Mouse (Mus musculus): ENCODE data around the gene Rimbp2. TPM values are rescaled to one million over a fixed set of nuclear protein-coding genes. Genes with fewer than 3 reads are reported as not detected.

The Rimbp2 gene
- polyA plus RNA-seq, 1 experiment: 1.1 TPM

GRCm38 (mm10) chr5:128847806-128848205 is 105.5 kb downstream of the Rimbp2 start:
- Histone ChIP-seq H3K36me3 (ENCODE audit: control insufficient read depth, insufficient read depth, low read length) (no peaks in the 10 kb centered on the region), H3K27me3 (ENCODE audit: control insufficient read depth, insufficient read depth, low read length) (no peaks in the 10 kb centered on the region), H3K27ac (ENCODE audit: insufficient read depth, low read depth, low read length) (no peak overlapping the region), H3K4me1 (ENCODE audit: control insufficient read depth, insufficient read depth, insufficient read length, low read length) (no peaks in the 10 kb centered on the region), H3K4me3 (ENCODE audit: low read depth, low read length) (no peak overlapping the region)
- no peak for TF ChIP-seq CTCF (IDR thresholded peaks at IDR 0.05; ENCODE audit: extremely low read depth, insufficient read length, insufficient replicate concordance, low read depth, low read length)
- TF ChIP-seq POLR2A (IDR thresholded peaks at IDR 0.05; ENCODE audit: low read depth, low read length): no peak
- WGBS: 81% methylated on average over 8 of the region's 8 CpGs

GRCm38 (mm10) chr5:128846433-128847040 is 106.7 kb downstream of the Rimbp2 start:
- TF ChIP-seq CTCF (IDR thresholded peaks at IDR 0.05; ENCODE audit: extremely low read depth, insufficient read length, insufficient replicate concordance, low read depth, low read length) (no peak), POLR2A (IDR thresholded peaks at IDR 0.05; ENCODE audit: low read depth, low read length) (no peak)
- Histone ChIP-seq H3K4me1 (ENCODE audit: control insufficient read depth, insufficient read depth, insufficient read length, low read length) (no peaks in the 10 kb centered on the region), H3K4me3 (ENCODE audit: low read depth, low read length) (no peak overlapping the region), H3K27ac (ENCODE audit: insufficient read depth, low read depth, low read length) (no peak overlapping the region), H3K36me3 (ENCODE audit: control insufficient read depth, insufficient read depth, low read length) (no peaks in the 10 kb centered on the region), H3K27me3 (ENCODE audit: control insufficient read depth, insufficient read depth, low read length) (no peaks in the 10 kb centered on the region)
- 85% methylated on average over 12 of the region's 12 CpGs for WGBS

- H3K36me3 ChIP-seq (ENCODE audit: control insufficient read depth, insufficient read depth, low read length): no peaks in the 10 kb centered on the region
- TF ChIP-seq CTCF (IDR thresholded peaks at IDR 0.05; ENCODE audit: extremely low read depth, insufficient read length, insufficient replicate concordance, low read depth, low read length) (no peak), POLR2A (IDR thresholded peaks at IDR 0.05; ENCODE audit: low read depth, low read length) (no peak)
- 77% methylated on average over 11 of the region's 11 CpGs for WGBS
- no peak overlapping the region for H3K27ac ChIP-seq (ENCODE audit: insufficient read depth, low read depth, low read length)
- H3K27me3 ChIP-seq (ENCODE audit: control insufficient read depth, insufficient read depth, low read length): no peaks in the 10 kb centered on the region
- H3K4me1 ChIP-seq (ENCODE audit: control insufficient read depth, insufficient read depth, insufficient read length, low read length): no peaks in the 10 kb centered on the region
- H3K4me3 ChIP-seq (ENCODE audit: low read depth, low read length): no peak overlapping the region
Observed at GRCm38 (mm10) chr5:128845033-128845432, 108.3 kb downstream of the Rimbp2 start.

- TF ChIP-seq POLR2A (IDR thresholded peaks at IDR 0.05; ENCODE audit: low read depth, low read length): no peak
- TF ChIP-seq CTCF (IDR thresholded peaks at IDR 0.05; ENCODE audit: extremely low read depth, insufficient read length, insufficient replicate concordance, low read depth, low read length): no peak
Observed at GRCm38 (mm10) chr5:128843982-128844381, 109.3 kb downstream of the Rimbp2 start.

GRCm38 (mm10) chr5:128841541-128841940 is 111.7 kb downstream of the Rimbp2 start:
- Histone ChIP-seq H3K4me3 (ENCODE audit: low read depth, low read length) (no peak overlapping the region), H3K4me1 (ENCODE audit: control insufficient read depth, insufficient read depth, insufficient read length, low read length) (no peaks in the 10 kb centered on the region), H3K36me3 (ENCODE audit: control insufficient read depth, insufficient read depth, low read length) (no peaks in the 10 kb centered on the region), H3K27me3 (ENCODE audit: control insufficient read depth, insufficient read depth, low read length) (no peaks in the 10 kb centered on the region), H3K27ac (ENCODE audit: insufficient read depth, low read depth, low read length) (no peak overlapping the region)
- 60% methylated on average over 4 of the region's 4 CpGs for WGBS
- TF ChIP-seq POLR2A (IDR thresholded peaks at IDR 0.05; ENCODE audit: low read depth, low read length): no peak
- TF ChIP-seq CTCF (IDR thresholded peaks at IDR 0.05; ENCODE audit: extremely low read depth, insufficient read length, insufficient replicate concordance, low read depth, low read length): no peak

More at GRCm38 (mm10) chr5:128843982-128844381, 109.3 kb downstream of the Rimbp2 start:
- no peaks in the 10 kb centered on the region for H3K27me3 ChIP-seq (ENCODE audit: control insufficient read depth, insufficient read depth, low read length)
- H3K27ac ChIP-seq (ENCODE audit: insufficient read depth, low read depth, low read length): no peak overlapping the region
- H3K36me3 ChIP-seq (ENCODE audit: control insufficient read depth, insufficient read depth, low read length): no peaks in the 10 kb centered on the region
- H3K4me3 ChIP-seq (ENCODE audit: low read depth, low read length): no peak overlapping the region
- 56% methylated on average over 2 of the region's 2 CpGs for WGBS
- H3K4me1 ChIP-seq (ENCODE audit: control insufficient read depth, insufficient read depth, insufficient read length, low read length): no peaks in the 10 kb centered on the region

GRCm38 (mm10) chr5:128837045-128837444 is 116.2 kb downstream of the Rimbp2 start:
- no peak for TF ChIP-seq CTCF (IDR thresholded peaks at IDR 0.05; ENCODE audit: extremely low read depth, insufficient read length, insufficient replicate concordance, low read depth, low read length)
- no peak for TF ChIP-seq POLR2A (IDR thresholded peaks at IDR 0.05; ENCODE audit: low read depth, low read length)
- H3K36me3 ChIP-seq (ENCODE audit: control insufficient read depth, insufficient read depth, low read length): no peaks in the 10 kb centered on the region
- H3K4me1 ChIP-seq (ENCODE audit: control insufficient read depth, insufficient read depth, insufficient read length, low read length): no peaks in the 10 kb centered on the region
- no peak overlapping the region for H3K4me3 ChIP-seq (ENCODE audit: low read depth, low read length)
- H3K27ac ChIP-seq (ENCODE audit: insufficient read depth, low read depth, low read length): no peak overlapping the region
- no peaks in the 10 kb centered on the region for H3K27me3 ChIP-seq (ENCODE audit: control insufficient read depth, insufficient read depth, low read length)
- WGBS: 84% methylated on average over 7 of the region's 7 CpGs

- Histone ChIP-seq H3K4me3 (ENCODE audit: low read depth, low read length) (no peak overlapping the region), H3K27ac (ENCODE audit: insufficient read depth, low read depth, low read length) (no peak overlapping the region), H3K4me1 (ENCODE audit: control insufficient read depth, insufficient read depth, insufficient read length, low read length) (no peaks in the 10 kb centered on the region), H3K27me3 (ENCODE audit: control insufficient read depth, insufficient read depth, low read length) (no peaks in the 10 kb centered on the region), H3K36me3 (ENCODE audit: control insufficient read depth, insufficient read depth, low read length) (no peaks in the 10 kb centered on the region)
- 66% methylated on average over 8 of the region's 8 CpGs for WGBS
- no peak for TF ChIP-seq POLR2A (IDR thresholded peaks at IDR 0.05; ENCODE audit: low read depth, low read length)
- no peak for TF ChIP-seq CTCF (IDR thresholded peaks at IDR 0.05; ENCODE audit: extremely low read depth, insufficient read length, insufficient replicate concordance, low read depth, low read length)
Observed at GRCm38 (mm10) chr5:128834126-128834525, 119.2 kb downstream of the Rimbp2 start.
